Mouse (Mus musculus): ENCODE measurements around the gene Lhx1. TPM values are rescaled to one million over a fixed set of nuclear protein-coding genes. Genes with fewer than 3 reads are reported as not detected.
A peak's percentile ranks its signal among the peaks of the same experiment; 100 is the strongest.

The Lhx1 gene
- polyA plus RNA-seq, 1 experiment from 2014 or later: 0.21 TPM

- Histone ChIP-seq H3K9me3 (ENCODE audit: low read length) (peaks cover 5% of the 10 kb centered on the region; the same call in 1 of the 2 replicates), H3K4me3 (ENCODE audit: low read depth, low read length) (no peak overlapping the region), H3K36me3 (replicated peaks; ENCODE audit: insufficient read depth, low read length) (peaks cover 19% of the 10 kb centered on the region), H3K9ac (replicated peaks) (no peak overlapping the region), H3K4me1 (ENCODE audit: insufficient read depth) (no peaks in the 10 kb centered on the region), H3K27ac (ENCODE audit: low read depth) (no peak overlapping the region), H3K27me3 (ENCODE audit: insufficient read depth, low read length) (no peaks in the 10 kb centered on the region), H3K4me2 (ENCODE audit: low read depth, low read length) (no peak overlapping the region)
- TF ChIP-seq EP300 (IDR thresholded peaks at IDR 0.05; ENCODE audit: low read depth) (no peak), CTCF (IDR thresholded peaks at IDR 0.05; ENCODE audit: low read depth) (peak; percentile 35; the same call in 1 of the 2 replicates)
- DNase-seq: no peak
- no peak for ATAC-seq
- WGBS (ENCODE audit: insufficient replicate concordance): 94% methylated on average over 1 of the region's 1 CpGs
Observed at GRCm38 (mm10) chr11:84504296-84504695, 21.0 kb downstream of the Lhx1 start.

DNA sequence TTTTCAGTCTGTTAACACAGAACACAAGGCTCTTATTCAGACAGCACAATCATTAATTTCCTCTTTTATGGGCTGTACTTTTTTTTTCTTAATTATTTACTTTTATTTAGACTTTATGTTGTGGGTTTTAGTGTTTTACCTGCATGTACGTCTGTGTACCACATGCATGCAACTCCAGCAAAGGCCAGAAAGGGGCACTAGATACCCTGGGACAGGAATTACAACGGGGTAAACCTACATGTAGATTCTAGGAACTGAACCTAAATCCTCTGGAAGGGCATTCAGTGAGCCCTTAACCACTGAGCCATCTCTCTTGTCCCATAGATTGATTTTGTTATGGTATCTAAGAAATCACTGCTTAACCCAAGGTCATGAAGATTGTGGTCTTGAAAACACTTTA, 27.4 kb downstream of the Lhx1 start:
- DNase-seq: no peak
- no peaks in the 10 kb centered on the region for H3K4me1 ChIP-seq (ENCODE audit: insufficient read depth)

GRCm38 (mm10) chr11:84496901-84497300, 28.4 kb downstream of the Lhx1 start:
- no peak overlapping the region for H3K9ac ChIP-seq (replicated peaks)
- DNase-seq (no peak), ATAC-seq (no peak)
- no peak overlapping the region for H3K4me2 ChIP-seq (ENCODE audit: low read depth, low read length)
- no peak overlapping the region for H3K4me3 ChIP-seq (ENCODE audit: low read depth, low read length)
- peaks cover 4% of the 10 kb centered on the region; the same call in 1 of the 2 replicates for H3K36me3 ChIP-seq (replicated peaks; ENCODE audit: insufficient read depth, low read length)
- TF ChIP-seq EP300 (IDR thresholded peaks at IDR 0.05; ENCODE audit: low read depth): no peak
- TF ChIP-seq CTCF (IDR thresholded peaks at IDR 0.05; ENCODE audit: low read depth): no peak
- no peaks in the 10 kb centered on the region for H3K4me1 ChIP-seq (ENCODE audit: insufficient read depth)
- H3K27ac ChIP-seq (ENCODE audit: low read depth): no peak overlapping the region
- H3K9me3 ChIP-seq (ENCODE audit: low read length): no peaks in the 10 kb centered on the region
- no peaks in the 10 kb centered on the region for H3K27me3 ChIP-seq (ENCODE audit: insufficient read depth, low read length)

More for the DNA sequence above, 27.4 kb downstream of the Lhx1 start:
- Histone ChIP-seq H3K9ac (replicated peaks) (no peak overlapping the region), H3K4me2 (ENCODE audit: low read depth, low read length) (no peak overlapping the region), H3K27me3 (ENCODE audit: insufficient read depth, low read length) (no peaks in the 10 kb centered on the region), H3K27ac (ENCODE audit: low read depth) (no peak overlapping the region), H3K4me3 (ENCODE audit: low read depth, low read length) (no peak overlapping the region), H3K9me3 (ENCODE audit: low read length) (no peaks in the 10 kb centered on the region), H3K36me3 (replicated peaks; ENCODE audit: insufficient read depth, low read length) (peaks cover 6% of the 10 kb centered on the region; the same call in 1 of the 2 replicates)
- 77% methylated on average over 2 of the region's 2 CpGs for WGBS (ENCODE audit: insufficient replicate concordance)
- TF ChIP-seq EP300 (IDR thresholded peaks at IDR 0.05; ENCODE audit: low read depth) (no peak), CTCF (IDR thresholded peaks at IDR 0.05; ENCODE audit: low read depth) (peak; percentile 47; the same call in 1 of the 2 replicates)
- no peak for ATAC-seq

- peaks cover 14% of the 10 kb centered on the region; the same call in 1 of the 2 replicates for H3K36me3 ChIP-seq (replicated peaks; ENCODE audit: insufficient read depth, low read length)
Observed at GRCm38 (mm10) chr11:84495774-84496173, 29.6 kb downstream of the Lhx1 start.

DNA sequence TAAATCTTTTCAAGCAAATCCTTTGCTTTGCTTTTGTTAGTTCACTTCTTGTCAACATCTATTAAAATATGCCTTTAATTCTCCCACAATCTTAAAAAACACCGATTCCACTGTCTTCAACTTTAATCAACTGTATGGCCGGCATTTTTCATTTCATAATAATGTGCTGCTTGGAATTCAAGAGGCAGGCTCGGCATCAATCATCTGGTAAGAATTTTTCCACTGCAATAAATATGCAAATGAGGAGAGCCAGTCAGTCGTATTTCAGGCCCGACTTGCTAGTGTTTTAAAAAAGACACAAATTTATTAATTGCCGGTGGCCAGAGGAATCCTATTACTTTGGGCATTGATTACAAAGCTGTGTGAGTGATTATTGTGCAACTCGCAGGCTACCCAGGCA, 43.7 kb downstream of the Lhx1 start:
- H3K27me3 ChIP-seq (ENCODE audit: insufficient read depth, low read length): no peaks in the 10 kb centered on the region
- TF ChIP-seq EP300 (IDR thresholded peaks at IDR 0.05; ENCODE audit: low read depth) (no peak), CTCF (IDR thresholded peaks at IDR 0.05; ENCODE audit: low read depth) (no peak)
- no peaks in the 10 kb centered on the region for H3K9me3 ChIP-seq (ENCODE audit: low read length)
- WGBS (ENCODE audit: insufficient replicate concordance): 83% methylated on average over 7 of the region's 7 CpGs
- no peak overlapping the region for H3K4me2 ChIP-seq (ENCODE audit: low read depth, low read length)
- H3K27ac ChIP-seq (ENCODE audit: low read depth): no peak overlapping the region
- H3K36me3 ChIP-seq (replicated peaks; ENCODE audit: insufficient read depth, low read length): no peaks in the 10 kb centered on the region
- DNase-seq: no peak
- peaks cover 3% of the 10 kb centered on the region; the same call in 1 of the 2 replicates for H3K4me1 ChIP-seq (ENCODE audit: insufficient read depth)
- no peak for ATAC-seq
- no peak overlapping the region for H3K9ac ChIP-seq (replicated peaks)
- H3K4me3 ChIP-seq (ENCODE audit: low read depth, low read length): no peak overlapping the region

More at GRCm38 (mm10) chr11:84495774-84496173, 29.6 kb downstream of the Lhx1 start:
- Histone ChIP-seq H3K4me3 (ENCODE audit: low read depth, low read length) (no peak overlapping the region), H3K4me2 (ENCODE audit: low read depth, low read length) (no peak overlapping the region), H3K27ac (ENCODE audit: low read depth) (no peak overlapping the region), H3K27me3 (ENCODE audit: insufficient read depth, low read length) (no peaks in the 10 kb centered on the region), H3K9ac (replicated peaks) (no peak overlapping the region), H3K9me3 (ENCODE audit: low read length) (no peaks in the 10 kb centered on the region), H3K4me1 (ENCODE audit: insufficient read depth) (no peaks in the 10 kb centered on the region)
- no peak for TF ChIP-seq EP300 (IDR thresholded peaks at IDR 0.05; ENCODE audit: low read depth)
- TF ChIP-seq CTCF (IDR thresholded peaks at IDR 0.05; ENCODE audit: low read depth): no peak
- WGBS (ENCODE audit: insufficient replicate concordance): 86% methylated on average over 4 of the region's 4 CpGs
- DNase-seq (no peak), ATAC-seq (no peak)

DNA sequence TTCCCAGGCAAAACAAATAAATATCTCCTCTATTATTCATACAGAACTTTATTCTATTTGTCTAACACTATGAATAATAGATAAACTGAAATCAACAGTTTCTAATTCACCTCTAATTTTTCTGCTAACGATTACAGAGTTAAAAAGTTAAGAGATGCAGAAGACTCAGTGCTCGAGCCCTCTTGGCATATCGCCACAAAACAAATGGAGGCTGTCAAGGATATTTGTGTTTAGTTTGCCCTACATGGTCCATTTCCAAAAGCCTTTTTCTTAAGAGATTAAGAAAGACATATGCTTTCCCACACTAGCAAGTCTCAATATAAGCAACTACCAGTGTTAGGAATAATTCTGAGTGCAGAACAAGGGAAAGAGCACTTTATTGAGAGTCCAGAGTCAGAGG, 44.9 kb downstream of the Lhx1 start:
- no peaks in the 10 kb centered on the region for H3K36me3 ChIP-seq (replicated peaks; ENCODE audit: insufficient read depth, low read length)
- ATAC-seq: no peak
- WGBS (ENCODE audit: insufficient replicate concordance): 74% methylated on average over 3 of the region's 3 CpGs

More for the DNA sequence above, 44.9 kb downstream of the Lhx1 start:
- H3K9me3 ChIP-seq (ENCODE audit: low read length): no peaks in the 10 kb centered on the region
- H3K27ac ChIP-seq (ENCODE audit: low read depth): no peak overlapping the region
- H3K4me3 ChIP-seq (ENCODE audit: low read depth, low read length): no peak overlapping the region
- no peak for TF ChIP-seq CTCF (IDR thresholded peaks at IDR 0.05; ENCODE audit: low read depth)
- no peak for TF ChIP-seq EP300 (IDR thresholded peaks at IDR 0.05; ENCODE audit: low read depth)
- H3K9ac ChIP-seq (replicated peaks): no peak overlapping the region
- peaks cover 3% of the 10 kb centered on the region; the same call in 1 of the 2 replicates for H3K4me1 ChIP-seq (ENCODE audit: insufficient read depth)
- no peaks in the 10 kb centered on the region for H3K27me3 ChIP-seq (ENCODE audit: insufficient read depth, low read length)
- H3K4me2 ChIP-seq (ENCODE audit: low read depth, low read length): no peak overlapping the region
- DNase-seq: no peak
